ENCODE assay signal across 12 mouse cellular contexts in the genomic region with DNA sequence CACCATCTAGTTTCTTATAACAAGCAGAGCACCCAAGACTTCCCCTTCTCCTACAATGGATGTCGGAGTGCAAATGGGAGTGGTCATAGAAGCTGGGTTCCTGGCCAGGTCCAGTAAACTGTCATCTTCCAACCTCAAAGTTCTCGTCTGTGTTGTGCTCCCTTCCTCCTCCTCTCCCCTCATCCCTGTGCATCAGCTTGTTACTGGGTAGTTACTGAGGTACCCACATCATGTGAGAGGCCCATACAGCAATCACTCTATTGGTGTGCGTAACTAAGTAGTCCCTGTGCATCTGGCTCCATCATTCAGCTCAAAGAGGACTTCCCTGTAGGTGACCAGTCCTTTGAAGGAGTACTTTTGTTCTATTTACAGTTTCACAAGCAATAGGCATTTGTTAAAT.
DNase-seq lines count a peak whose midpoint lies in the region; ATAC-seq and TF ChIP-seq lines count a peak whose summit lies in the region.
"Had no signal": no experiment of that assay in that cellular context is flagged by ENCODE, and none has a peak within 500 bp of the region (broad histone marks: within the 10 kb centered on the region; RNA-seq: fewer than 3 reads in every experiment).

No protein-coding gene starts in this region.

- TF ChIP-seq CTCF in midbrain, postnatal 0 days (IDR thresholded peaks at IDR 0.05): no peak
- no peak for TF ChIP-seq CTCF in cerebellum, adult 2 months (IDR thresholded peaks at IDR 0.05; ENCODE audit: borderline replicate concordance, insufficient read depth, low read depth, low read length)

- H3K4me1 ChIP-seq in hindbrain, embryonic 11.5 days (replicated peaks; ENCODE audit: control insufficient read depth, insufficient read depth, low read length): 0 out of 2 replicates have a peak, but pooled peaks cover 2% of the 10 kb centered on the region
- H3K4me1 ChIP-seq in hindbrain, embryonic 10.5 days (replicated peaks): peaks cover 4% of the 10 kb centered on the region; the same call in 1 of the 2 replicates
- no peaks in the 10 kb centered on the region; the same call in 1 of the 2 replicates for H3K4me1 ChIP-seq in midbrain, embryonic 12.5 days
- H3K4me1 ChIP-seq in midbrain, postnatal 0 days (ENCODE audit: insufficient read depth, low read length): no peaks in the 10 kb centered on the region
- H3K4me1 ChIP-seq in hindbrain, embryonic 16.5 days (ENCODE audit: control insufficient read depth, insufficient read depth, low read depth, low read length): peaks cover 4% of the 10 kb centered on the region; the same call in 1 of the 2 replicates
- 0 out of 2 replicates have a peak, but pooled peaks cover 3% of the 10 kb centered on the region for H3K4me1 ChIP-seq in neural tube, embryonic 14.5 days (ENCODE audit: control insufficient read depth, insufficient read depth, low read length)
- no peaks in the 10 kb centered on the region for H3K4me1 ChIP-seq in cerebellum, adult 2 months (ENCODE audit: control insufficient read depth, insufficient read depth, low read length)

- no peak overlapping the region for H3K4me2 ChIP-seq in hindbrain, embryonic 11.5 days (replicated peaks; ENCODE audit: low read depth, low read length)
- no peak overlapping the region for H3K4me2 ChIP-seq in midbrain, embryonic 12.5 days (replicated peaks)
- no peak overlapping the region for H3K4me2 ChIP-seq in midbrain, postnatal 0 days (ENCODE audit: low read depth, low read length, poor library complexity, severe bottlenecking)
- no peak overlapping the region for H3K4me2 ChIP-seq in hindbrain, embryonic 16.5 days (ENCODE audit: low read length)
- no peak overlapping the region for H3K4me2 ChIP-seq in neural tube, embryonic 14.5 days (ENCODE audit: low read depth, low read length)

- no peak overlapping the region for H3K9ac ChIP-seq in hindbrain, embryonic 11.5 days (ENCODE audit: low read depth, low read length)
- no peak overlapping the region for H3K9ac ChIP-seq in midbrain, embryonic 12.5 days (replicated peaks)
- H3K9ac ChIP-seq in midbrain, postnatal 0 days (replicated peaks; ENCODE audit: low read length, poor library complexity, severe bottlenecking): no peak overlapping the region
- H3K9ac ChIP-seq in hindbrain, embryonic 16.5 days (ENCODE audit: low read depth, low read length): no peak overlapping the region
- H3K9ac ChIP-seq in neural tube, embryonic 14.5 days (replicated peaks; ENCODE audit: low read depth, low read length): no peak overlapping the region
- H3K9ac ChIP-seq: liver, postnatal 0 days had no signal

- DNase-seq in hindbrain, embryonic 11.5 days (ENCODE audit: low spot score): peak; percentile 6
- DNase-seq in hindbrain, embryonic 10.5 days (ENCODE audit: low spot score): no peak
- DNase-seq in midbrain, postnatal 0 days (ENCODE audit: low spot score): no peak
- no peak for DNase-seq in cerebellum, adult 2 months
- DNase-seq: gastrocnemius, postnatal 25 days; heart, adult 2 months; thymus, postnatal 25 days had no signal

- H3K4me3 ChIP-seq in hindbrain, embryonic 11.5 days (ENCODE audit: low read depth, low read length): no peak overlapping the region
- no peak overlapping the region for H3K4me3 ChIP-seq in hindbrain, embryonic 10.5 days
- H3K4me3 ChIP-seq in midbrain, embryonic 12.5 days: no peak overlapping the region
- H3K4me3 ChIP-seq in midbrain, postnatal 0 days (ENCODE audit: low read depth, low read length): no peak overlapping the region
- H3K4me3 ChIP-seq in hindbrain, embryonic 16.5 days (ENCODE audit: low read length): no peak overlapping the region
- H3K4me3 ChIP-seq in neural tube, embryonic 14.5 days (ENCODE audit: low read depth, low read length): no peak overlapping the region
- no peak overlapping the region for H3K4me3 ChIP-seq in cerebellum, adult 2 months (replicated peaks; ENCODE audit: insufficient read depth, low read depth, low read length)
- H3K4me3 ChIP-seq: heart, adult 2 months; myocyte had no signal

- H3K9me3 ChIP-seq in hindbrain, embryonic 11.5 days (ENCODE audit: control insufficient read depth, low read length): no peaks in the 10 kb centered on the region
- H3K9me3 ChIP-seq in hindbrain, embryonic 10.5 days: no peaks in the 10 kb centered on the region
- no peaks in the 10 kb centered on the region for H3K9me3 ChIP-seq in midbrain, embryonic 12.5 days
- no peaks in the 10 kb centered on the region for H3K9me3 ChIP-seq in midbrain, postnatal 0 days (ENCODE audit: low read length)
- no peaks in the 10 kb centered on the region for H3K9me3 ChIP-seq in hindbrain, embryonic 16.5 days (ENCODE audit: control insufficient read depth, low read length)
- no peaks in the 10 kb centered on the region for H3K9me3 ChIP-seq in neural tube, embryonic 14.5 days (ENCODE audit: control insufficient read depth, low read length)

- 72% methylated on average over 3 of the region's 3 CpGs for WGBS in hindbrain, embryonic 11.5 days
- WGBS in hindbrain, embryonic 10.5 days: 64% methylated on average over 3 of the region's 3 CpGs
- 65% methylated on average over 3 of the region's 3 CpGs for WGBS in midbrain, embryonic 12.5 days
- 61% methylated on average over 3 of the region's 3 CpGs for WGBS in midbrain, postnatal 0 days
- 71% methylated on average over 3 of the region's 3 CpGs for WGBS in hindbrain, embryonic 16.5 days
- 63% methylated on average over 3 of the region's 3 CpGs for WGBS in neural tube, embryonic 14.5 days
- 73% methylated on average over 3 of the region's 3 CpGs for WGBS in cerebellum, adult 2 months

- no peaks in the 10 kb centered on the region for H3K27me3 ChIP-seq in hindbrain, embryonic 11.5 days (ENCODE audit: control insufficient read depth, insufficient read depth, low read length)
- peaks cover 27% of the 10 kb centered on the region for H3K27me3 ChIP-seq in hindbrain, embryonic 10.5 days (ENCODE audit: insufficient read depth, poor library complexity, severe bottlenecking)
- peaks cover 36% of the 10 kb centered on the region for H3K27me3 ChIP-seq in midbrain, embryonic 12.5 days
- no peaks in the 10 kb centered on the region for H3K27me3 ChIP-seq in midbrain, postnatal 0 days (ENCODE audit: insufficient read depth, low read length)
- no peaks in the 10 kb centered on the region for H3K27me3 ChIP-seq in hindbrain, embryonic 16.5 days (replicated peaks; ENCODE audit: control insufficient read depth, insufficient read depth, low read length)
- H3K27me3 ChIP-seq in neural tube, embryonic 14.5 days (ENCODE audit: control insufficient read depth, insufficient read depth, low read length): no peaks in the 10 kb centered on the region
- H3K27me3 ChIP-seq in cerebellum, adult 2 months (ENCODE audit: control insufficient read depth, insufficient read depth, low read length): no peaks in the 10 kb centered on the region

- peak; percentile 25 for ATAC-seq in hindbrain, embryonic 11.5 days (ENCODE audit: low FRiP score)
- ATAC-seq in midbrain, embryonic 12.5 days (ENCODE audit: low FRiP score, low read depth): peak; percentile 27
- no peak for ATAC-seq in midbrain, postnatal 0 days (ENCODE audit: low FRiP score)
- 0 out of 2 replicates have a peak, but pooled peaks have one; percentile 25 for ATAC-seq in hindbrain, embryonic 16.5 days
- ATAC-seq in neural tube, embryonic 14.5 days (ENCODE audit: low read depth): peak; percentile 42; the same call in 1 of the 2 replicates
- ATAC-seq: liver, postnatal 0 days had no signal

- H3K27ac ChIP-seq in hindbrain, embryonic 11.5 days (ENCODE audit: low read depth, low read length): no peak overlapping the region
- no peak overlapping the region for H3K27ac ChIP-seq in hindbrain, embryonic 10.5 days
- H3K27ac ChIP-seq in midbrain, embryonic 12.5 days (replicated peaks): no peak overlapping the region
- H3K27ac ChIP-seq in midbrain, postnatal 0 days (ENCODE audit: low read depth, low read length): no peak overlapping the region
- H3K27ac ChIP-seq in hindbrain, embryonic 16.5 days (ENCODE audit: low read depth, low read length): no peak overlapping the region
- H3K27ac ChIP-seq in neural tube, embryonic 14.5 days (ENCODE audit: low read depth, low read length): no peak overlapping the region
- H3K27ac ChIP-seq in cerebellum, adult 2 months (ENCODE audit: insufficient read depth, low read length): no peak overlapping the region
- H3K27ac ChIP-seq: heart, adult 2 months had no signal

- no peak for TF ChIP-seq POLR2A in cerebellum, adult 2 months (IDR thresholded peaks at IDR 0.05; ENCODE audit: borderline replicate concordance, insufficient read depth, low read length)

- no peaks in the 10 kb centered on the region for H3K36me3 ChIP-seq in hindbrain, embryonic 11.5 days (ENCODE audit: control insufficient read depth, insufficient read depth, low read length)
- no peaks in the 10 kb centered on the region for H3K36me3 ChIP-seq in hindbrain, embryonic 10.5 days
- H3K36me3 ChIP-seq in midbrain, embryonic 12.5 days: no peaks in the 10 kb centered on the region
- H3K36me3 ChIP-seq in midbrain, postnatal 0 days (ENCODE audit: insufficient read depth, low read length): peaks cover 4% of the 10 kb centered on the region
- H3K36me3 ChIP-seq in hindbrain, embryonic 16.5 days (ENCODE audit: control insufficient read depth, insufficient read depth, low read length): peaks cover 6% of the 10 kb centered on the region; the same call in 1 of the 2 replicates
- peaks cover 12% of the 10 kb centered on the region for H3K36me3 ChIP-seq in neural tube, embryonic 14.5 days (ENCODE audit: control insufficient read depth, insufficient read depth, low read length)
